Mouse (Mus musculus) naive thymus-derived CD4-positive, alpha-beta T cell, adult 2 months (primary cell): ENCODE data around the gene Ncam2.

Experiments used
- DNase-seq: peaks from one replicate; pipeline ENCODE4 v3.0.0-alpha.2; 2011; ENCODE audit warnings: low read depth

Ncam2 gene

DNA sequence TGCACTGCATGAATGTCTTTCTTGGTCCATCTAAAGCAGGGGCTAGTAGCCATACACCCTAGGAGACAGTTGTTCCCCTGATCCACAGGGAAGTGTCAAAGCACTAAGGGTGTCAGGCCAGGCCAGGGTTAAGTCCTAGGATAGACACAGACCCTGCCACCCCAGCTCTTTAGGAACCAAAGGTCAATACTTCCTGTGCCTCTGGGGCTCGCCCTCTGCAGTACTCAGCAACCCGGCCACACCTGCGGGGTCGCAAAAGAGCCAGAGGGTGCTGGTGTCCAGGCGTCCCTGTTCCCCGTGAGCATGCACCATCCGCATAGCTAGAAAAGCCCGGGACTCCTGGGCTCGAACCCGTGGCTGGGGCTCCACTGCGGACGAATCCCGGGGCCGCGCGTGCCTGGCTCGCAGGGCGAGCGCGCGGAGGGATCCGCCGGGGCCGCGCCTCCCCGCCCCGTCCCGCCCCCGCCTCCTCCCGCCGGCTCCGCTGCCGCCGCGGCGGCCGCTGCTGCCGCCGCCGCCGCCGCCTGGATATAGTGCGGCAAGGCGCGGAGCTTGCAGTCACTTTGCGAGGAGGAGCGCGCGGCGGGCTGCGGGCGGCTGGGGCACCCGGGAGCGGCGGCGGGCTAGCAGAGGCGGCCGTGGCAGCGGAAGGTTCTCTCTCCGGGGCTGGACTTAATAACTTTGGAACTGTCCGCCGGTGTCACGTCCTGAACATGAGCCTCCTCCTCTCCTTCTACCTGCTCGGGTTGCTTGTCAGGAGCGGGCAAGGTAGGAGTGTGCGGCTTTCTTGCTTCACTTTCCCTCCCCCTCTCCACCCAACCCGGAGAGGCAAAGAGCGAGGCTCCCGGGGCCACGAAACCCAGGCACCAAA, at the start of gene Ncam2:
TSS of gene Ncam2 (plus strand) at position 497 of the 871 bp plus-strand sequence.
- peak; percentile 1 for DNase-seq

- no peak for DNase-seq
Observed at GRCm38 (mm10) chr16:81170828-81171227, 29.7 kb upstream of the Ncam2 start.

DNA sequence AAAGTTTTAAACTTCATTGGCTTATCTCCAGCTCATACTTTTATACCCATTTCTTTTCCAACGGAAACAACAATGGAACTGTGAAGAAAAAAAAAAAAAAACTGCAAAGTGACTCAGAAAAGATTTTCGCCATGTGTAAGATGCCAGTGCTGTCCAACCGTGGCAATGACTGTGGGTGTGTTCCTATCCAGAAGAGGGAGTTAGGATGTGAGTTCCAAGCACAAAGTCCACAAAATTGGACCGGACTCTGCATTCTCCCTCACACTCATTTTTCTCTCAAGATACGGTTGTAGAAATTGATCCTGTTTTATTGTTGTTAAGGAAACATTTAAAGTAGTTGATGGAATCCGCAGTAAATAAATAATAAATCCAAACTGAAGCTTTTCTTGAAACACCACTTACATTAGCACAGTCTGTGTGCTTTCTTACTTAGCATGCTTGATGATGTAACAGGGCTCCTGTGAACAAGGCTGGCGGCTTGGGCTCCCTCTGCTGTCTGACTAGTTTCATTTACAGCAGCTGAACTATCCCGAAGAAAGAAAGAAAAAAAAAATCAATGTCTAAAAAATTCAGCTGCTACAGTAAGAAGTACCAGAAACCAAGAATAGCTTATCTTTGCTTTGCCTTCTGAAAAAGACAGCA, 25.1 kb upstream of the Ncam2 start:
- DNase-seq, result no peak

GRCm38 (mm10) chr16:81179801-81180200, 20.7 kb upstream of the Ncam2 start:
- DNase-seq, result no peak

DNA sequence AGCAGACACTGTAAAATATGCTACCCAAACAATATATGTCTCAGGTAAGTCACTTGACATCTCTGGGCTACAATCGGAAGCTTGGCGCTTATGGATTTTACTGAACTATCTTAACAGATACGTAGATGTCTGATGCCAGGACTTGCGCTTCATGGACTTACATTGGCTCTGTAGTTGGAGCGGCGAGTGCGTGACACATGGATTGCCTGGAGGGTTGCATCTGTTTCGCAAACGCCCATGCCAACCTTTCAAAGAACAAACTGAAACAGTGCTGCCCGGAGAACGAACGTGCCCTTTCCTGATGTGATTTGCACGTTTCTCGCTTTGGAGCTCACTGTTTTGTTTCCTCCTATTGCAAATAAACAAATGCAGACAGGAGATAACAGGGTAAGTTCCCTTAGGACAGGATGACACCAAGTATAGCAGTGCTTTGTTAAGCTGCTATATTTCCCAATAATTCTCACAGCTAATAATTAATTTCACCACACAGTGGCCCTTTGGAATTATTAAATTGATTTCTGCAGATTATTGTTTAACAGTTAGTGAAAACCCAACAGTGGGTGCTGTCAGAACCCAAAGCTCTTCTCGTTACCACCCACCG, 12.8 kb upstream of the Ncam2 start:
- no peak for DNase-seq

GRCm38 (mm10) chr16:81191621-81192020, 8.9 kb upstream of the Ncam2 start:
- no peak for DNase-seq

GRCm38 (mm10) chr16:81192607-81193006, 7.9 kb upstream of the Ncam2 start:
- no peak for DNase-seq

GRCm38 (mm10) chr16:81199467-81199866, 1.0 kb upstream of the Ncam2 start:
- no peak for DNase-seq

DNA sequence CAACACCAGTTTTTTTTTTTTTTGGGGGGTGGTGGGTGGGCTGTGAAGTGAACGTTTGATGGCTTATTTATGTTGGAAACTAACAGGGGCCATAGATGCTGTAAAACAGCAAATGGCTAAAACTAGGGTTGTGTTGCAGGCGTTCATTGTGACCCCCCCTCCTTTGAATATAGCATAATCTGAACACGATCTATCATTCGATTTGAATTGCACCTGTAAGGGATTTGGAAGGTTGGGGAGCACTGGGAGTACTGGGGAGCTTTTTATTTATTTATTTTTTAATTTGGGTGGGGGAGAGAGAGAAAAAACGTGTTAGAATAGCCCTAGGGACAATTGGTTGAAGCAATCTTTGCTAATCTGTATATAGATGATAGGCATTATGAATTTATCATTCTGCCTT, 974 bp downstream of the Ncam2 start:
- no peak for DNase-seq

- DNase-seq, result no peak
Observed at GRCm38 (mm10) chr16:81201992-81202391, 1.5 kb downstream of the Ncam2 start.

GRCm38 (mm10) chr16:81202721-81203161, 2.2 kb downstream of the Ncam2 start:
- DNase-seq, result no peak

DNA sequence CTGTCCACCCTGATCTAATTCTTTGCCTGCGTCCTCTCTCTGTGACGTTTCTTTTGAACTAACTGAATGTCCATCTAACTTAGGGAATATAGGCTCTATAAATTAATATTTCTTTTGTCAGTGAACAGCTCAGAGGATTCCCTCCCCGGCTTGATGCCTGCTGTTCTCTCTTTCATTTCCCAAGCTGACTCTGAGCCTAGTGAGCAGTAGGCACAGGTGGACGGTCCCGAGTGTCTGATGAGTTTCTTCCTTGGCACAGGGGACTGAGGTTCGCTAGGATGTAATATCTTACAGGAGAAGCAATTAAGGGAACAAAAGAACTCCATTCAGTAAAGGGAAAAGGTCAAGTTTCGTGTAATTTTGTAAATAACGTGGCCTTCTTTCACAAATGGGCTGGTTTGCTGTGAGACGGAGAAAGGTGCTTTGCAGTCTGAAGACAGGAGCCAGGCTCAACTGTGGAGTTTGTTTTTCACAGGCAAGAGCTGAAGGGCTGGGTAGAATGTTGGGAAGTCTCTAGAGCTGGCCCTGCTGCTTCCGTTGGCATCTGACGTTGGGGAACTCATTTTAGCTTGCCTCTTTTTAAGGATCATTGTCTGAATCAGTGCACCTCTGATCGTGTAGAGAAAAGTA, 4.0 kb downstream of the Ncam2 start:
- no peak for DNase-seq

DNA sequence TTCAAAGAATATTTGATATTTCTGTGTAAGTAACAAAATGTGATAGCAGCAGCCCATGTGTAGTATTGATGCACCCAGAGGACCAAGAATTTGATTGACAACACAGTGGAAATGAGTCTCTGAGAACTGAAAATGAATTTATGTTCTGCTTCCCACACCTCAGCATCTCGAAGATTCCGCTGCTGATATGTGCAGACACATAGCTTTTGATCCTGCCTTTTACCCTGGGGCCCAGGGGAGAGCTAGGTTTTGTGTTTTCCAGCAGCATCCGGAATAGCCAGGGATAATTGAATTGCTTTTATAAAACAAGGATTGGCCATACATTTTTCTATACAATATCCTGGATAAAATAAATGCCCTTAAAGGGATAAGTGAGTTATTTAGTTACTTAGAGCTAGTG, 20.7 kb downstream of the Ncam2 start:
- DNase-seq, result no peak

- no peak for DNase-seq
Observed at GRCm38 (mm10) chr16:81223841-81224240, 23.3 kb downstream of the Ncam2 start.

DNA sequence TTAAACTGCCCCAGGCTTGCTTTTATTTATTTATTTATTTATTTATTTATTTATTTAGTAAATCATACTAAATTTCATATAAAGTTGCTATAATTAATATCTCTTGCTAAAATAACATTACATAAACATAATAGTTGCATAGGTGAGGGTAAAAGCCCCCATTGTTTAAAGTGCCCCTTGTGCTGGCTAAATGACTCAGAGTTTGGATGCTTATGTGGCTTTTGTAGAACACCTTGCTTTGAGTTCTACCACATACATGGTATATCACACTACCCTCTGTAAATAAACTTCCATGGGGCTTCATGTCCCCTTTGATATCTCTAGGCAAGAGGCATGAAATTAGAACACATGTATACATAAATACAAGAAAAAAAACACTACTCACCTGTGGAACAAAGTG, 23.8 kb downstream of the Ncam2 start:
- no peak for DNase-seq

DNA sequence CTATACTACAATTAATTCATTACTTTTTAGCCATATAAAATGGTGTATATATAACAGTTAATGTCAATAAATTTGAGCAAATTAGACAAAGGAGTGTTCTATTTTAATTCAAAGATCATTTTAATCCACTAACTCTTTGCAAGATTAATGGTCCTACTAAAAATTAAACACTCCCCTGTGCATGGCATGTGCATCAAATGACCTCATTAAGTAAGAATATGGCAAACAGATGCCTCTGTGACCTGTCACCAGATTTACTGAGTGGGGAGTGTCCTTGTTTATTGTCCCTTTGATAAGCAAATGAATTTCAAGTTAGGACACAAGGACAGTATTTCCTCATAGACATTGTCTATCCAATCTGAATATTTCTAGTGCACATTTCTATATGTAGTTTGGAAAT, 54.4 kb downstream of the Ncam2 start:
- DNase-seq, result no peak

DNA sequence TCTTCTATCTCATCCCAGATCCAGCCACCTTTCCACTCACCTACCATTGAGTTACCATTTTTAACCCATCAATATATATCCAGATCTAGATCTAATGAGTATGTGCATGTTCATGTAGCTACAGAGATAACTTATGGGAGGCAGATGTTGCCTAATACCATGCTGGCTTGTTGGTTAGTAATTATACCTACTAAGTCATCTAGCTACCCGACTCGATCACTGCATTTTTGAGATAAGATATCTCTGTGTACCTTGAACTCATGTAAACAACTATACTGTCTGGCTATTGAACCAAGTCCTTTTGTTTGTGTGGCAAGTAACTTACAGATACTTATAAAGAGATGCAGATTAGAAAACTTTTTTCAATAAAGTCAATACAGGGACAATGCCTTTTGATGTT, 59.9 kb downstream of the Ncam2 start:
- no peak for DNase-seq

DNA sequence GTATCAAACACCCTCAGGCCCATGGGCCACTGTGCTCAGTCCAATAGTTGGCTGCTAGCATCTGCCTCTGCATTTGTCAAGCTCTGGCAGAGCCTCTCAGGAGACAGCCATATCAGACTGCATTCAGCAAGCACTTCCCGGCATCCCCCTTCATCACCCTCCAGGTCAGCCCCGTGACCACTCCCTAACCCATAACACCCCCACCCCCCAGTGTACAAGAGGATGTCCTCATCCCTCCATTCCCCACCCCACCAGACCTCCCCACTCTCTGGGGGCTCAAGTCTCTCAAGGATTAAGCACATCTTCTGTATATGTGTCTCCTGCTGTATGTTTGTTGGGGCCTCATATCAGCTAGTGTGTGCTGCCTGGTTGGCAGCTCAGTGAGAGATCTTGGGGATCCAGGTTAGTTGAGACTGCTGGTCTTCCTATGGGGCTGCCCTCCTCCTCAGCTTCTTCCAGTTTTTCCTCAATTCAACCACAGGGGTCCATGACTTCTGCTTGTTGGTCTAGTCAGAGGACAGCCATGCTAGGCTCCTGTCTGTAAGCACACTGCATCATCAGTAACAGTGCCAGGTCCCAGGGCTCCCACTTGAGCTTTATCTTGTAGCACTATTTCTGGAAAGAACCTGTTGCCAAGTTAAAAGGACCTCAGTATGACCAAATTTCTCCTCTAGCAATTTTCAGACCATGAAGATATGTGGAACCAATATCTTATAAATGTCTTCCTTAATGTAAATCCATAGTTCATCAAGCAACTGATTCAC, 73.3 kb downstream of the Ncam2 start:
- no peak for DNase-seq

GRCm38 (mm10) chr16:81284241-81284640, 83.7 kb downstream of the Ncam2 start:
- no peak for DNase-seq

- DNase-seq, result no peak
Observed at GRCm38 (mm10) chr16:81284859-81285837, 84.7 kb downstream of the Ncam2 start.

DNA sequence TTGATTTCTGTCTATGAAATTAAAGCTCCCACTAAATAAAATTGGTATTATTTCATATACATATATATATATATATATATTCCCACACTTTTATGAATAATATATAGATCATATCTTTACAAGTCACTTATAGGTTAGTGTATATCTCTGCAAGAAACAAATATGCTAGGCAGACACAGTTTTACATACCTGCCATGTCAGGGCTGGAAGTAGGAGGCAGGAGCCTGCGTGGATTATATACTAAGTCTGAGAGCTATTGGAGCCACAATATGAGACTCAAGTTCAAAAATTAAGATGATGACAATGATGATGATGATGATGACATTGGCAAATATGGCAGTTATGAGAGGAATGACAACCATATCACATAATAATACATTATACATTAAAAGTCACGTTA, 85.4 kb downstream of the Ncam2 start:
- DNase-seq, result no peak
